Mouse (Mus musculus): ENCODE measurements around the gene Slc25a11.

DNA sequence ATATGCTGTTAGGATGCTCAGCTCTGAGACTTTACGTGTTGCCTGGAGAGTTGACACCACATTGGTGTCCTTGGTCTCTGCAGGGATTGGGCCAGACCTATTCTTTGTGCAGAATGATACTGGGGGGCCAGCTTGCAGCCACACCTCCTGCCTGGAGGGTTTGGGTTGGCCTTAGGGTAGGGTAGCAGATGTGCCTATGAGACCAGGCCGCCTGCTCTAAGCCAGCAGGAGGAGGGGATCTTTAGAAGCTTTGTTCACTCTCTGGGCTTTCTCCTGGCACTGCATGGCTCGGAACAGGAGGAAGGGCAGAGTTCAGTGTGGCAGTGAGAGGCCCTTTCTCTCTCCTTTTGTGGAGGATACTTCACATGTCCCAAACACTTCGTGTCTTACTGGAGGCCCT lies 51.2 kb downstream of the Slc25a11 start:
- TF ChIP-seq GATA1 (IDR thresholded peaks at IDR 0.05; ENCODE audit: low read length) (no peak), TAL1 (IDR thresholded peaks at IDR 0.05; ENCODE audit: low read length) (no peak)
